Mouse (Mus musculus) myocyte (in vitro differentiated cells): ENCODE data around the gene Galnt13.

Experiments
- MAX ChIP-seq: IDR thresholded peaks from one replicate; pipeline ENCODE4 v1.6.1; 2011; ENCODE audit warnings: low read depth, mild to moderate bottlenecking, control low read depth
- POLR2A ChIP-seq: IDR thresholded peaks from one replicate; pipeline ENCODE4 v1.6.1; 2011; ENCODE audit warnings: low read depth, mild to moderate bottlenecking, control low read depth, moderate library complexity; ENCODE audit not compliant: insufficient read length
- REST ChIP-seq: IDR thresholded peaks from one replicate; pipeline ENCODE4 v1.6.1; 2011; ENCODE audit warnings: mild to moderate bottlenecking, control low read depth, moderate library complexity; ENCODE audit not compliant: insufficient read depth, insufficient read length
- TCF12 ChIP-seq: IDR thresholded peaks from one replicate; pipeline ENCODE4 v1.6.1; 2011; ENCODE audit warnings: mild to moderate bottlenecking, control low read depth; ENCODE audit not compliant: poor library complexity, insufficient read depth, severe bottlenecking
- USF1 ChIP-seq: IDR thresholded peaks from one replicate; pipeline ENCODE4 v1.6.1; 2011; ENCODE audit warnings: low read depth, mild to moderate bottlenecking, control low read depth, moderate library complexity

DNA sequence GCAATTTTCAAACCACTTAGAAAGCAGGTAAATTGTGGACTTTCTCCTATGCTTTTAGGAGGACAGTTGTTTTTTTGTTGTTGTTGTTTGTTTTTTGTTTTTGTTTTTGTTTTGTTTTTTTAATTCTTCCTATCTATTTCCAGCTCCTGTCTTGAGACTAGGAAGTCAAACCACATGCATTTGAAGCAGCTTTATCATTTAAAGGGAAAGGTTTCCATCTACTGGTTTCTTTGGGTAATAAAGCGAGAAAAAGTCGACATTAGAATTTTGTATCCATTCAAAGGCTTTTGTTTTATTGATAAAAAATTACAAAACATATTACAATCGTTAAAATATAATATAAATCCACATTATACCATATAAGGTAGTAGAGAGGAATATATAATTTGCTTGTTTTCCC is 598.5 kb downstream of the Galnt13 start:
- no peak for TF ChIP-seq MAX
- no peak for TF ChIP-seq TCF12
- no peak for TF ChIP-seq USF1
- no peak for TF ChIP-seq REST
- TF ChIP-seq POLR2A: no peak
